Mouse (Mus musculus): ENCODE results near the gene Ghr. TPM values are rescaled to one million over a fixed set of nuclear protein-coding genes. Genes with fewer than 3 reads are reported as not detected.
A peak's percentile ranks its signal among the peaks of the same experiment; 100 is the strongest.

Ghr gene
- polyA plus RNA-seq, 1 experiment from 2014 or later: 101 TPM

DNA sequence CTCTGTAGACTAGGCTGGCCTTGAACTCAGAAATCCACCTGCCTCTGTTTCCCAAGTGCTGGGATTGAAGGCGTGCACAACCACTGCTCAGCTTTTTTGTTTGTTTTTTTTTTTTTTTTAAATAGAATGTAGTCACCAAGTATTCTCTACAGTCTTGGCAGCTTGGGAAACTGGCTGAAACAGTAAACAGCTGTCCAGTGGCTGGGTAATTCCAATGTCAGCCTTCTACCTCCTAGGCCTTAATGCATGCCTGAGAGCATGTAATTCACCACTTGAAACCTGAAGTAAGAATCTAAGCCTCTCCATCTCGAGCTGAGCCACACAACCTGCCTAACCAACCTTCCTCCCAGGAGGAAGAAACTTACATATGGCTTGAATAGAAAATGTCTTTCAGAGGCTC is 266.7 kb downstream of the Ghr start:
- no peak overlapping the region for H3K27ac ChIP-seq (ENCODE audit: low read length)
- ATAC-seq (ENCODE audit: low read depth): no peak

DNA sequence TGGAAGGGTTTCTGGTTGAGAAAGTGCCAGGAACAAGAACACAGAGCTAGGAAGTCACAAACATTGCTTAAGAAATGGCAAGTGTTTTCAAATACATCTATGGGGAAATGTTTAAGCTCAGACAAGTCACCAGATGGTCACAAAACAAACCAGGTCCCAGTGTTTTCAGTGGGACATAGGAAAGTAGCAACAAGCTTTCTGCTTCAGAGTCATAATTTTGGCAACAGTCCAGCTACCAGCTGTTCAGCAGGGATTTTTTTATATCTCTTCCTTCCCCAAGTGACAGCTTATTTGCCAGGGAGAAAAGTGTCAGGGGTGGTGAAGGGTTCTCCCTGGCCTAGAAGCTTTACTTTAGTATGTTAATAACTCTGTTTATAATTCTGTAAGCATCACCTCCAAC is 270.4 kb downstream of the Ghr start:
- peak; percentile 81 for ATAC-seq (ENCODE audit: low read depth)
- 0 out of 2 replicates have a peak overlapping the region, but pooled peaks have one; percentile 10 for H3K27ac ChIP-seq (ENCODE audit: low read length)
- H3K4me2 ChIP-seq (ENCODE audit: low read depth, low read length): no peak overlapping the region
- no peaks in the 10 kb centered on the region for H3K9me3 ChIP-seq (ENCODE audit: control insufficient read depth, low read length)
- no peaks in the 10 kb centered on the region for H3K27me3 ChIP-seq (ENCODE audit: control insufficient read depth, insufficient read depth, low read depth, low read length)
- no peak overlapping the region for H3K9ac ChIP-seq (ENCODE audit: low read length)
- no peaks in the 10 kb centered on the region for H3K4me1 ChIP-seq (replicated peaks; ENCODE audit: control insufficient read depth, insufficient read depth, low read length)
- H3K4me3 ChIP-seq (ENCODE audit: low read length): no peak overlapping the region
- 0 out of 2 replicates have a peak, but pooled peaks cover 3% of the 10 kb centered on the region for H3K36me3 ChIP-seq (ENCODE audit: control insufficient read depth, insufficient read depth, low read length)

More for the DNA sequence above, 266.7 kb downstream of the Ghr start:
- no peak overlapping the region for H3K4me2 ChIP-seq (ENCODE audit: low read depth, low read length)
- H3K4me1 ChIP-seq (replicated peaks; ENCODE audit: control insufficient read depth, insufficient read depth, low read length): no peaks in the 10 kb centered on the region
- peaks cover 10% of the 10 kb centered on the region; the same call in 1 of the 2 replicates for H3K36me3 ChIP-seq (ENCODE audit: control insufficient read depth, insufficient read depth, low read length)
- H3K4me3 ChIP-seq (ENCODE audit: low read length): no peak overlapping the region
- H3K27me3 ChIP-seq (ENCODE audit: control insufficient read depth, insufficient read depth, low read depth, low read length): no peaks in the 10 kb centered on the region
- H3K9ac ChIP-seq (ENCODE audit: low read length): no peak overlapping the region
- no peaks in the 10 kb centered on the region for H3K9me3 ChIP-seq (ENCODE audit: control insufficient read depth, low read length)
- 50% methylated on average over 2 of the region's 2 CpGs for WGBS

DNA sequence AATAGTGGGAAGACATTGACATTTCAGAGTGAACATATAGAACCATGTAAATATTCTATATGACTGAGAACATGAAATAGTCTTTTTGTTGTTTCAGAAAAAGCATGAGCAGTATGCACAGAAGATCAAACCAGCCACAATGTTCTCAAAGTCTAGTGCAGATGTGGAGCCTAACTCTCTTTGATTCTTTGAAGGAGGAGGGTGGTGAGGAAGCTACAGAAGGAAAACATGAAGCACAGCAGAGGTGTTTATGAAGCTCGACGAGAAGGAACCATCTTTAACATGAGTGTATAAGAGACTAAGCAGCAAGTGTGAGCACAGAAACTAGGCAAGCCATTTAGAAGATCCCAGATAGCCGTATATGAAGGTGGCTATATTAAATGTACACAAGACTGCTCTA is 273.4 kb downstream of the Ghr start:
- Histone ChIP-seq H3K4me2 (ENCODE audit: low read depth, low read length) (no peak overlapping the region), H3K27me3 (ENCODE audit: control insufficient read depth, insufficient read depth, low read depth, low read length) (no peaks in the 10 kb centered on the region), H3K27ac (ENCODE audit: low read length) (no peak overlapping the region), H3K4me3 (ENCODE audit: low read length) (no peak overlapping the region), H3K9me3 (ENCODE audit: control insufficient read depth, low read length) (no peaks in the 10 kb centered on the region), H3K4me1 (replicated peaks; ENCODE audit: control insufficient read depth, insufficient read depth, low read length) (no peaks in the 10 kb centered on the region), H3K36me3 (ENCODE audit: control insufficient read depth, insufficient read depth, low read length) (no peaks in the 10 kb centered on the region), H3K9ac (ENCODE audit: low read length) (no peak overlapping the region)
- ATAC-seq (ENCODE audit: low read depth): no peak
- WGBS: 80% methylated on average over 3 of the region's 3 CpGs

DNA sequence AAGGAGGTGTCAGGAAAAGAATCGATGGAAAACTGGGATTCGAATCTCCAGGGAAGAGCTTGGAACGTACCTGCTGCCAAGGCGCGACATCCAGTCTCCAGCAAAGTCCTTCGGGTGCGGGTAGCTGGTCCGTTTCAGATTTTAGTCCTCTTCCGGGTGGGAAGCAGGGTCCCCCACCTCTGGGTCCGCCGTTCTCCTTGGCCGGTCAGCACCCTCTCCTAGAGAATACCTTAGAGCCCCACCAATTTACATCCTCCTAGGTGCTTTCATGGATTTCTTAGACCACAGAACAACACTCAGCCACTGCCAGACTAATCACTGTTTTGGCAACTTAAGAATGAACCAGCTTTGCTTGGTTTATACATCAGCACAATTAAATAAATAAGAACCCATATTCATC is 279.9 kb downstream of the Ghr start, which contains the start of gene Ccdc152:
Gene Ccdc152 (minus strand): TSS at position 101 of the 400 bp plus-strand sequence.
- Histone ChIP-seq H3K9ac (ENCODE audit: low read length) (no peak within 1 kb of the TSS), H3K27me3 (ENCODE audit: control insufficient read depth, insufficient read depth, low read depth, low read length) (no peaks in the 10 kb centered on the region), H3K36me3 (ENCODE audit: control insufficient read depth, insufficient read depth, low read length) (no peaks in the 10 kb centered on the region), H3K9me3 (ENCODE audit: control insufficient read depth, low read length) (no peaks in the 10 kb centered on the region), H3K4me3 (ENCODE audit: low read length) (no peak within 1 kb of the TSS), H3K4me1 (replicated peaks; ENCODE audit: control insufficient read depth, insufficient read depth, low read length) (no peaks in the 10 kb centered on the region), H3K4me2 (ENCODE audit: low read depth, low read length) (no peak within 1 kb of the TSS), H3K27ac (ENCODE audit: low read length) (no peak within 1 kb of the TSS)
- ATAC-seq (ENCODE audit: low read depth): no peak
- WGBS: 90% methylated on average over 12 of the region's 12 CpGs

DNA sequence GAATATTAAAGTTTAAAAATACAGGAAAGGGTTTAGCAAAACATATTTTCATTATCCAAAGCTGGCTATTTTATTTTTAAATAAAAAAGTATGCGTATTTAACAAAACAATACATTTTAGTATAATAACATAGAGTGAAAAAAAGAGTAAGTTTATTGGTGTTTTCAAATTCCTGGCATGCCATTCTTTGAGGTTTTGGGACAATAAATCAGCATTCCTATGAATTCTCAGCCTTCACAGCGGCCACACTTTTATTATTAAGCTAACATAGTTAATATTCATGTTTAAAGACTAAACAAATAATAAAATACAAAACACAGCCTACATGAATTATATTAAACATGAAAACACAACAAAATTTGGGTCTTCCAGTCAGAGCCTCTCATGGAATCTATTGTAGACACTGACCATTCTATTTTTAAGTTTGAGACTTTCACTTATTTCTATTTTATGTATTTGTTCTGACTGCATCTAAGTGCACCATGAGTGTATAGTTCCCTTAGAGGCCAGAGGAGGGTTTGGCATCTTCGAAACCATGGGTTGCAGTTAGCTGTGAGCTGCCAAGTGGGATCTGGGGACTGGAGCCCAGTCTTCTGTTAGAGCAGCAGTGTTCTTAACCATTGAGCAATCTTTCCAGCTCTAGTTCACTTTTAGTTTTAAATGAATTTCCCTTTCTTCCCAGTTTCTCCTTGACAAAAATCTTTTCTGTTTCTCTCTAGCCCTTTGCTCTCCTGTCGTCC is 282.8 kb downstream of the Ghr start:
- H3K9me3 ChIP-seq (ENCODE audit: control insufficient read depth, low read length): no peaks in the 10 kb centered on the region
- no peak overlapping the region for H3K4me2 ChIP-seq (ENCODE audit: low read depth, low read length)
- no peak overlapping the region for H3K9ac ChIP-seq (ENCODE audit: low read length)
- no peak overlapping the region for H3K4me3 ChIP-seq (ENCODE audit: low read length)
- WGBS: 69% methylated on average over 4 of the region's 4 CpGs
- no peaks in the 10 kb centered on the region for H3K36me3 ChIP-seq (ENCODE audit: control insufficient read depth, insufficient read depth, low read length)
- ATAC-seq (ENCODE audit: low read depth): no peak
- no peak overlapping the region for H3K27ac ChIP-seq (ENCODE audit: low read length)
- H3K4me1 ChIP-seq (replicated peaks; ENCODE audit: control insufficient read depth, insufficient read depth, low read length): no peaks in the 10 kb centered on the region
- no peaks in the 10 kb centered on the region for H3K27me3 ChIP-seq (ENCODE audit: control insufficient read depth, insufficient read depth, low read depth, low read length)

DNA sequence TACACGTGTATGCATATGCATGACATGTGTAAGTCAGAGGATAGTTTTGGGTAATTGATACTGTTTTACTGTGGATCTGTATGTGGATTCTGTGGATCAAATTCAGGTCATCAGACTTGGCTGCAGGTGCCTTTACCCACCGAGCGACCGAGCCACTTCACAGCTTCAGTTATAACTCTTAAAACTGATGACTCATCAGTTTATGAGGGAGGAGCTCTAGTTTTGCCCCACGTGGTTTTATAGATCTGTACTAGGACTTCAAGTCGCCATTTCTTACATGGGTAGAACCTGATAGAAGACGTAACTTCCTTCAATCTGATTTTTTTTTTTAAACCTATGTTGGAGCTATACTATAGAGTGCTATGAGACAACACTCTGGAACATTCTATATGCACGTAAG is 285.7 kb downstream of the Ghr start:
- no peak overlapping the region for H3K4me2 ChIP-seq (ENCODE audit: low read depth, low read length)
- H3K36me3 ChIP-seq (ENCODE audit: control insufficient read depth, insufficient read depth, low read length): no peaks in the 10 kb centered on the region
- H3K4me1 ChIP-seq (replicated peaks; ENCODE audit: control insufficient read depth, insufficient read depth, low read length): no peaks in the 10 kb centered on the region
- H3K9ac ChIP-seq (ENCODE audit: low read length): no peak overlapping the region
- no peaks in the 10 kb centered on the region for H3K27me3 ChIP-seq (ENCODE audit: control insufficient read depth, insufficient read depth, low read depth, low read length)
- no peak for ATAC-seq (ENCODE audit: low read depth)
- no peak overlapping the region for H3K27ac ChIP-seq (ENCODE audit: low read length)
- H3K9me3 ChIP-seq (ENCODE audit: control insufficient read depth, low read length): no peaks in the 10 kb centered on the region
- WGBS: 70% methylated on average over 8 of the region's 8 CpGs
- no peak overlapping the region for H3K4me3 ChIP-seq (ENCODE audit: low read length)

DNA sequence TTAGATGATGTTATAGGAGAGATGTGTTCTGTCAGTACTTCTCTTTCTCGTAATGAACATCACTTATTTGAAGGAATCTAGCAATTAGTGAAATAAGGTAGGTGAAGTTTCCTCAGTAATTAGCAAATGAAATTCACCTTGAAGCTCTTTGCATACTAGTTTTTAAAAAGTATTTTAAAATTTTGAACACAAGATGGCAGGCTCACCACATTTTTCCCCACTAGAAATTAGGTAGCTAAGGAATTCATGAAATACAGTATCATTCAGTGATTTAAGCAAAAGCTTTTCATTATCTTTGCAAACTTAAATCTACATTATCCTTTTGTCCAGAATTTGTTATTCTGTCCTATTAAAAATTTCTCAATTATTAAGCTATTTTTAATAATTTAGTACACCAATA is 287.3 kb downstream of the Ghr start:
- WGBS: 74% methylated on average over 1 of the region's 1 CpGs
- H3K4me2 ChIP-seq (ENCODE audit: low read depth, low read length): no peak overlapping the region
- ATAC-seq (ENCODE audit: low read depth): no peak

DNA sequence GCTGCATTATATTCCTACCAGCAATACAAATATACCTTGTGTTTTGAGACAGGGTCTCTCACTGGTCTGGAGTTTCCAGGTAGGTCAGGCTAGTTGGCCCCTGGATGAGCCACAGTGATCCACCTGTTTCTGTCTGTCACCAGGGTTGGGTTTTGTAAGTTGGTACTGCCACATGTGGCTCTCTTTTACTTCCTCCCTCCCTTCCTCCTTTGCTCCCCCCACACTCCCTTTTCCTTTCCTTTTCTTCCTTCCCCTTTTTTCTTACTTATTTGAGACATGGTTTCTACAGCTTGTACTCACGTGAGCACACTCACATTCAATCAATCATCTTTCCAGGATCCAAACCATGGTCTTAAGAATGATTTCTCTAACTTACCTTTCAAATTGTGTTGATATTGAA is 289.8 kb downstream of the Ghr start:
- H3K27ac ChIP-seq (ENCODE audit: low read length): no peak overlapping the region
- no peaks in the 10 kb centered on the region for H3K9me3 ChIP-seq (ENCODE audit: control insufficient read depth, low read length)
- no peak for ATAC-seq (ENCODE audit: low read depth)
- H3K9ac ChIP-seq (ENCODE audit: low read length): no peak overlapping the region
- H3K27me3 ChIP-seq (ENCODE audit: control insufficient read depth, insufficient read depth, low read depth, low read length): no peaks in the 10 kb centered on the region
- WGBS: 26% methylated on average over 1 of the region's 1 CpGs
- no peaks in the 10 kb centered on the region for H3K4me1 ChIP-seq (replicated peaks; ENCODE audit: control insufficient read depth, insufficient read depth, low read length)
- no peaks in the 10 kb centered on the region for H3K36me3 ChIP-seq (ENCODE audit: control insufficient read depth, insufficient read depth, low read length)
- H3K4me2 ChIP-seq (ENCODE audit: low read depth, low read length): no peak overlapping the region
- H3K4me3 ChIP-seq (ENCODE audit: low read length): no peak overlapping the region

More for the DNA sequence above, 287.3 kb downstream of the Ghr start:
- no peaks in the 10 kb centered on the region for H3K36me3 ChIP-seq (ENCODE audit: control insufficient read depth, insufficient read depth, low read length)
- no peaks in the 10 kb centered on the region for H3K4me1 ChIP-seq (replicated peaks; ENCODE audit: control insufficient read depth, insufficient read depth, low read length)
- no peak overlapping the region for H3K27ac ChIP-seq (ENCODE audit: low read length)
- H3K9ac ChIP-seq (ENCODE audit: low read length): no peak overlapping the region
- H3K27me3 ChIP-seq (ENCODE audit: control insufficient read depth, insufficient read depth, low read depth, low read length): no peaks in the 10 kb centered on the region
- no peaks in the 10 kb centered on the region for H3K9me3 ChIP-seq (ENCODE audit: control insufficient read depth, low read length)
- no peak overlapping the region for H3K4me3 ChIP-seq (ENCODE audit: low read length)

DNA sequence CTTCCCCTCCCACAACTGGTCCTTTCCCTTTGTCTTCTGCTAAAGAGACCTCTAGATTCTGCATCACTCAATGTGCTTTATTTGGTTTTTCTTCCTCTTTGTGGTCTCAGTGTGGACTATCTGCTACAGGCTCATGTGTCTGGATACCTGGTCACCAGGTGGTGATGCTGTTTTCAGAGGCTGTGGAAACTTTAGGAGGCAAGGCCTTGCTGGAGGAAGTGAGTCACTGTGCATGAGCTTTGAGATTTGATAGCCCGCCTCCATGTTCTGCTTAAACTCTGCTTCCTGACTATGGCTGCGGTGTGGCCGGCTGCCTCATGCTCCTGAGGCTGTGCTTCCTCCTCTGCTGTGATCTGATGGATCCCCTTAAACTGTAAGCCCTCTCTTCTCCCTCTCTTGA is 292.9 kb downstream of the Ghr start:
- no peak for ATAC-seq (ENCODE audit: low read depth)

More for the DNA sequence above, 292.9 kb downstream of the Ghr start:
- 83% methylated on average over 3 of the region's 3 CpGs for WGBS
- H3K9me3 ChIP-seq (ENCODE audit: control insufficient read depth, low read length): no peaks in the 10 kb centered on the region
- no peaks in the 10 kb centered on the region for H3K4me1 ChIP-seq (replicated peaks; ENCODE audit: control insufficient read depth, insufficient read depth, low read length)
- no peaks in the 10 kb centered on the region for H3K36me3 ChIP-seq (ENCODE audit: control insufficient read depth, insufficient read depth, low read length)
- H3K4me2 ChIP-seq (ENCODE audit: low read depth, low read length): no peak overlapping the region
- H3K9ac ChIP-seq (ENCODE audit: low read length): no peak overlapping the region
- H3K4me3 ChIP-seq (ENCODE audit: low read length): no peak overlapping the region
- H3K27me3 ChIP-seq (ENCODE audit: control insufficient read depth, insufficient read depth, low read depth, low read length): no peaks in the 10 kb centered on the region
- no peak overlapping the region for H3K27ac ChIP-seq (ENCODE audit: low read length)

Data from lung, embryonic 16.5 days (tissue).